Mouse (Mus musculus): ENCODE measurements at regions not wholly inside any gene's neighbourhood (a gene's known extent, or its start where the extent isn't known, plus 50 kb on each side); places are given as distances from the start of the nearest gene placed in this dataset.

- no peak for DNase-seq
These were observed 704.6 kb downstream of the Fat4 start for GRCm38 (mm10) chr3:39591312-39591711.

DNA sequence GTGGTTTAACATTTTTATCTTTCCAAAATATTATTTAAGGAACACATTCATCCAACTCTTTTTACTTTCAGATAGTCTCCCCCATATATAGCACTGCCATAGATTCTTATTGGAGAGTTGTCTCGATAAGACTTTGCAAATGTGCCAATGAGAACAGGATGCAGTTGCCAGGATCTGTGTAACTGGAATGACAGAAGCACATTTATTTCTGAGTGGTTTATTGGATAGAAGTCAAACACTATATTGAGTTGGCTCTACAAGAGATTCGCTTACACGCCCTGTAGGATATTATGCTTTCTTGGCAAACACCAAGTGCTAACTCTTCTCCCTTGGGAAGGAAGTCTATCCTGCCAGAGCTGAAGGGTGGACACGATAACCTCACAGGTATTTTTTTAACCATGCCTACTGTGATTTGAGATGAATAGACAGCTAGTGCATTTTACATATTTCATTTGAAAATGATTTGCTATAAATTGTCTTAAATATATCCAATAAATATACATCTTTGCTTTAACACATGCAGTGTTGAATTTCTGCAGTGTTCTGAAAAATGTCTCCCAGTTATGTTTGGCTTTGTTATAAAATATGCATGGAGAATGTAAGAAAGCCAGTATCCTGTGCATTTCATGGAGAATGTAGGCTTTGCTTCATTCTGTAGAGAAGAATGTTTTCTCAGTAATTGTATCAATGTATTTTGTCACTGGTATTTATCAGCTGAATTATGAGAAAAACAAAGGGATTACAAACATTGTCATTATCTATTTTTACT, 705.8 kb downstream of the Fat4 start:
- no peak for DNase-seq

GRCm38 (mm10) chr3:39609937-39610336, 723.2 kb downstream of the Fat4 start:
- DNase-seq, result no peak

DNA sequence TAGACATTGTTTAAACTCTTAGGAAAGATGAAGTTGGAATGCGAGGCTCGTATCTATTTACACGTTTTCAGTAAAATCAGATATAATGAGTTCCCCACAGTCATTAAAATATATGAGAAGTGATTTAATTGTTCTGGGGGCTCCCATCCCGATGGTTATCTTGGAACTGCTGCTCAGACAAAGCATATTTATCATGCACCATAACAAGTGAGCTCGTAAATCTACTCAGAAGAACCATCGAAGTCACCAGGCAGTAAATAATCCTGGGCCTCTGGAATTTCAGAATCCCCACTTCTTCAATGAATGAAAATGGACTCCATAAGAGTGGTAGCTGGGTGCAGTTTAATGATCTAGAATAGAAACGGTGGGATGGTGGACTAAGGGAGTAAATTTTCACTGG, 725.7 kb downstream of the Fat4 start:
- DNase-seq, result no peak

GRCm38 (mm10) chr3:39637924-39638323, 751.2 kb downstream of the Fat4 start:
- DNase-seq, result peak; percentile 3

- DNase-seq, result no peak
These were observed 756.5 kb downstream of the Fat4 start for GRCm38 (mm10) chr3:39643194-39643593.

DNA sequence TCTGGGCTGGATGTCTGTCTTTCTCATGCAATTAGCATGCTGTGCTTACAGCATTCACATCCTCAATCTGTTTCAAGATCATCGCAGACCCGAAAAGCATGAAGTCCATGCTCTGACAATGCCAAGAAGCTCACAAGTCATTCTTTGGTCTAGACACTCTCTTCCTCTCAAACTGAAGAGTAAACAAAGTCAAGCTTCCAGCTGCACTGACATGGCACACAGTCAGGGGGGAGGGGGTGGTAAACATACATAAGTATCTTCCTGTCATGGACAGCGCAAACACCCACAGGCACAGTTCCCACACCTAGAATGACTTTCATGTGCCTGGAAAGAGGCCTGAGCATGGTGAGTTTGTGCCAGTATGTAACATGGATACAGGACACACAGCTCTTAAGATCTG, 780.1 kb downstream of the Fat4 start:
- DNase-seq, result no peak

DNA sequence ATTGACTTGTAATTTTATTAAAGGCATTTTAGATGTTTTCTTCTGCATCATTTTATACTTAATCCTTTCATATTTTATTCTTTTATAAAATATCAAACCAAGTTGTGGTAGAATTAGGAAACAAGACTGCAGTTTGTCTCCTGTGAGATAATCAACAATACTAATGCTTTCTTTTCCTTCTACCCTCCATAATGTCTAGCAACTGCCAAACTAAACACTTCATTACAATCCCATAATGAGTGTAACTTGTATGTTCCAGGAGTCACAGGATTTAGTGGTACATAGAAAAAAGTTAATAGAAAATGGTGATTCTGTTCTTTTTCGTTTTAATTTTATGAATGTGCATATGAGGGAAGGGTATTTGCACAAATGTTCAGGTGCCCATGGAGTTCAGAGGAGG, 782.4 kb downstream of the Fat4 start:
- no peak for DNase-seq

DNA sequence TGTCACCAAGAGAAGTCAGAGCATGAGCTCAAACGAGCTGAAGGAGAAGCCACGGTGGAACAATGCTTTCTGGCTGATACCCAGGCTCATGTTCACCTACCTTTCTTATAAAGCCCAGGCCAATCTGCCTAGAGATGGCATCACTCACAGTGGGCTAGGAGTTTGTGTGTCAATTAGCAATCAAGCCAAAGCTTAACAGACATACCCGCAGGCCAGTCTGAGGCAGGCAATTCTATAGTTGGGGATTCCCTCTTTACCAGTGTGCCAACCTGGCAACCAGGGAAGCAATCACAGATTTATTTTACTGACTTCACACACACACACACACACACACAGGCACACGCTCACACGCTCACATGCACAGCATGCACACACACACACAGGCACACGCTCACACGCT, 787.3 kb downstream of the Fat4 start:
- DNase-seq, result no peak

DNA sequence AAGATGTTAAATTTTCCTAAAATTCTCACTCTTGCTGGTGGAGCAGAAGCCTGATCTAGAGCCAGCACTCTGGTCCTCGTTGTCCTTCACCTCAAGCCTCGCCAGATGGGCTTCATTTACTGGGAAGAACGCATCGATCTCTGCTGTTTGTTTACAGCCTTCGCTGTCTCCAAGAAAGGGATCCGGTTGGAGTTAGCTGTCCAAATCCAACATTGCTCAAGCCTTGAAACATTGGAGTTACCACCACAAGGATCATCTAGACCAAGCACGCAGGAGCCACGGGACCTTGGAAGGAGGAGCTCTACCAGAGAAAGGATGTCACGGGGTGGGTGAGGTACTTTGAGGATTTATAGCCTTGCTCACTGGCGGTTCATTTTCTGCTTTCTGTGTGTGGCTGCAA, 788.2 kb downstream of the Fat4 start:
- no peak for DNase-seq

- DNase-seq, result peak in 1 of 2 experiments; percentile 4
These were observed 818.9 kb downstream of the Fat4 start for GRCm38 (mm10) chr3:39705610-39706009.

DNA sequence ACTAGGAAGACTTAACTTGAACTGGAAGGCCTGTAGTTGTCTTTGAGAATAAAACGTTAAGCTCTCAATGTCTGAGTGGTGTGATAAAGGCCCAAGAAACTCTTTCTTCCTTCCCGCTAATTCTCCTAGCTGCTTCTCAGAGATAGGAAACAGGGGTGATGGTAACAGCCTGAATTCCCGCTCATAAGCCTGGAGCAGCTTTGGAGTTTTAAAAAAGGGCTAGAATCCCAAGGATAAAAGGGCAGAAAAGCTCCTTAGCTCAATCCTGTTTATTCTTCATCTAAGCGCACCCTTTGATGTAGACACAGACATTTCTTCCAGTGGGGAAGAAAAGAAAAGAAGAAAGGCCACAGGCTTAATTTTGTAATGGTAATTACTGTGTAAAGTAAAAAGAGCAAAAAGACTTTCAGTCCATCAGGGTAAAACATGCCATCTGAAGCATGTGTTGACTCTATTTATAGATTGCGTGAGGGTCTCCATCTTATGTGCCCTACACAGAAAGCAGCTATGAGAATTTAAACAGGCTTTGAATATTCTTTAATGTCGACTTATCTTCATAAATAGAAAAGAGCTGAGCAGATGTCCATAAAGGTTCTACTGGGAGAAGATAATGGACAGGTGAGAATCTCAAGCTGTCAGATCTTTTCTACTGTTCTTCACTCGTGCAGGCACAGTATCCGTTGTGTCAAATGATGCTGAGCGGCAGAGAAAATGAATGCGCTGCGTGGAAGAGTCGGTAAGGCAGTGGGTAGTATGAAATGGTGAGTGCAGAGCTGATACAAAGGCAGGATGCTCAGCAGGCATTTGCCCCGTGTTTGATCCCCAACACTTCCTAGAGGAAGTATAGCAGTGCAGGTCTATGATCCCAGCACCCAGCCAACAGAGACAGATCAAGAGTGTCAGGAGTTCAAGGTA, 818.0 kb upstream of the Intu start:
- DNase-seq, result no peak

DNA sequence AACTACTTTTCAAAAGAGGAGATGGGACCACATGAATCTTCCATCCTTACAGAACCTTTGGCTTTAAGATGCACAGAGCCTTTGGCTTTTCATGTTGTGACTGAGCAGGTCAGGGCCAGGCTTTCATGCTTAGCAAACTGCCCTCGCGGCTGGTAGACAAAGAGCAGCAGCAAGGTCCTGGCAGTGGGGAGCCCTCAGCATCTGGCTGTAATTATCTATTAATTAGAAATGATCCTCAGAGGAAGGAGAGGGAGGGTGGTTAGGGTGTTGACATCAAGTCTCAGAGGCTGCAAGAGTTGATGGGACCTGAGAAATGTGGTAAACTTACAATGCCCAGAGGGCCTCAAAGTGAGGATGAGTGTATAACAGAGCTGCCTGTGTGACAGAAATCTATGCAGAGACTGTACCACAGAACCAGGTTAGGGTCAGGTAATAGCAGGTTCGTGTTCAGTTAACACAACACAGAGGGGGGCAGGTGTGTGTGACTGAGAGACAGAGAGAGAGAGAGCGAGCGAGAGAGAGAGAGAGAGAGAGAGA, 817.0 kb upstream of the Intu start:
- no peak for DNase-seq

DNA sequence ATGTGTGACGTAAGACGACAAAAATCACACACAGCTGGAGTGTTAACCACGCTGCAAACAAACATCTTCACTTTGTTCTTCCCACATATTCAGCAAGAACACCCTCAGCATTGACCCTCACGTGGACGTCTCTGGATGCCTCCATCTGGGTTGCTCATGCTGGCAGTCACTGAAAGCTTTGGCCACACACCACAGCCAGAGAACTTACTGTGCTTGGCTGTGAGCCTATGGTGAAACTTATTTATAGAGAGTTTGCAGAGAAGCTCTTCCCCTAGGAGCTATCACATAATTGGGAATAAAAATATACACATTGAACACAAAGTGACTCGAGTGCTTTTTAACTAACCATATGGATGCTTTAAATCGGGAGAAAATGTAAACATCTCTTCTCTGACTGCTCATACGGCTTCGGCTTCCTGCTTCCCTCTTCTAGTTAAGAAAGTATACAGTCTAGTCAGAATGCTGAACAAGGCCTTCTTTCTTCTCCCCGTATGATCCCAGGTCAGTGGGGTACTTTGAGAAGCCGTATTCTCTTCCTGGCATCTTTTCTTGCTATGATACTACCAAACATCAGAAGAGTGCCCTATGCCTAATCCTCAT, 812.0 kb upstream of the Intu start:
- no peak for DNase-seq

- DNase-seq, result no peak
These were observed 805.3 kb upstream of the Intu start for GRCm38 (mm10) chr3:39725755-39726154.

DNA sequence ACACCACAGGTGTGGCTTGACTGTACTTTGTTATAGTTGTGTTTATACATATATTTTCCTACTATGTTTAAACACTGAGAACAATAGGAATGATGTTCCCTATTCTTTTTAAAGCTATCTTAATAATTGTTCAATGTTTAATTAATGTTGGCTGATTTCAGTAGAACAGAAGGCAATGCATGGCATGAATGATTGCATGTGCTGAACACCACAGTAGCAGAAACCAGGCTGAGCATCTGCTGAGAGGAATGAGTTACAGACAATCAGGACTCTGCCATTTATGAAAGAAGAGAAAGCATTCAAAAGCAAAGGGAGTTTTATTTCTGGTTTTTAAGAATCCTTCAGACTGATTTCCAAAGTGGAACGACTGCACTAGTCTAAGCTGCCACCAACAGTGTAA, 794.4 kb upstream of the Intu start:
- DNase-seq, result no peak

DNA sequence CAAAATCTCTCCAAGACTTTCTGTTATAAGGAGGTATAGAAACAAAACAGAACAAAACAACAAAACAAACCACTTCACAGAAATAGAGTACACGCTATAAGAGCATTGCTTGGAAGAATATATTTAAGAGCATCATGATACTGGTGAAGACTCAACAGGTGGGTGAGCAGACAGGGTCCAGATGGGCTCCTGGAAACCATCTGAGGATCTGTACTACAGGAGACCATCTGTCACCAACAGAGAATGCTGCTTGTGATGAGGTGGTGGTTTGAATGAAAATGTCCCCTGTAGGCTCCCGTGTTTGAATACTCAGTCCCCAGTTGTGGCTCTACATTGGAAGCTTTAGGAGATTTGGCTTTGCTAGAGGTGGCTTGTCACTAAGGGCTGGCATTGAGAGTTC, 785.1 kb upstream of the Intu start:
- DNase-seq, result no peak

DNA sequence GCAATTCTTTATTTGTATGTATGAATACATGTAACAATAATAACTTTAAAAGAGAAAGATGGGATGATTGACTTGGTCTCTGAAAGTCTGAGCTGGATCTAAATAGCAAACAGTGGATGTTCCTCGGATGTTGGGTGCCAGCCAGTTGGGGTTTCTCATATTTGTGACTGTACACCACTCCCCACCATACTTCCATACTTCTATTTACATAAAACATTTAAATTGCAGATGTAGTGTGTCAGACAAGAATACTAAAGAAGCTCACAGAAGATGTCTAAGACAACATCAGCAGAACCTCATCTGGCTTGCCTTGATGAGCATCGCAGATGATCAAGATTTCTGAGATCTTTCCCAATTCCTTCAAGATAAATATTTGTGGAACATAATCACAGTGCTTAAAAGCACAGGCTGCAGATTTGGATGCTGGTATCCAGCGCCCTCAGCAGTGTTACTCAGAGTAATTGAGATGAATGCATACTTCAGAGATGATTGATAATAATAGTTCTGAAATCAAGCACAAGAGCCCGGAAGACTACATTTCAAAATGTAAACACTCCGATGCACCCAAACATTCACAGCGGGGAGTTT, 762.0 kb upstream of the Intu start:
- no peak for DNase-seq

DNA sequence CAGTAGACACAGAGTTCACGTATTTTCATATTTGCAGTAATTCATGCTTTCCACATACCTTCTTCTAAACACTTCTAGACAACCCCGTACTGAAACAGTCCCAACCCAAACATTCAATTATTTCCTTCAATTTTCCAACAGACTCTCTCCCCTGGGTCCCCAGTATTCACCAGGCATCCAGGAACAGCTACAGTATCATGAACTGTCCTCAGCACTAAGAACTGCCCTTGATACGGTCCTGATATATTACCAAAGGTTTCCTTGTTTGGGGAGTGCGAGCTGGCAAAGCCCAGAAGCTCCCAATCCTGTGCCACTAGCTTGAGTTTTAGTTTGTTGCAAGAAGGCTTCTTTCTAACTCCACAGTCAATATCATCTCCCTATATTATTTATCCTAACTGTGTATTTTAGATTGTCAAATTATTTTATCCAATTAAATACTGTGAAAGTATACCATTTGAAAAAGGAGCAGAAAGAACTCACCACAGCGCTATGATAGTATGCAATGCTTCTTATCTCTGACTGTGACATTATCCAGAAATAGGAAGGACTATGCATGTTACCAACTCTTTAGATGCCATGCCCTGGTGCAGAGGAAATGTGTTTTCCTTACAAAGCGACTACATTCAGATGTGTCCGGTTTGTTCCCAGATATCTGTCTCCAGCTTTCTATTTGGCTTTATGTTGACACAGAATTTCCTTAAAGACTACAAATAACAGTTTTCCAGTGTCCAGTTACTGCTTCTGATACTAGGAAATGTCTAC, 754.6 kb upstream of the Intu start:
- DNase-seq, result no peak

GRCm38 (mm10) chr3:39779690-39780218, 751.3 kb upstream of the Intu start:
- DNase-seq, result peak in 1 of 2 experiments; percentile 3

DNA sequence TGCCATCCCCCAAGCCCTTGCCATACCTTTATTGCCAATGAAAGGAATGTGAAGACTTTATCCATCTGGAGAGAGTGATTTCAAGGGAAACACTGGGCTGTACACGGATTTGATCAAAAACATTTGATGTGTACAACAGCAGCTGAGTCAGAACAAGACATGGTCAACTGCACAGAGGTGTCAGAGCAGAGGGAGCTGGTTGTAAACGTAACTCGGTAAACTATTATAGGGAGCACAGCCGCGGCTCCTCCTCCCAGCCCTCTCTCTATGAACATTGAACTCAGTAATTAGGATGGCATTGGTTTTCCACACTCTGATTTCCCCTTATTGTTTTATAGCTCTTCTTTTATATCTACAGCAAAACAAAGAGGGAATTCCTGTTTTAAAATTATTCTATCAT, 750.8 kb upstream of the Intu start:
- DNase-seq, result peak in 1 of 2 experiments; percentile 4

DNA sequence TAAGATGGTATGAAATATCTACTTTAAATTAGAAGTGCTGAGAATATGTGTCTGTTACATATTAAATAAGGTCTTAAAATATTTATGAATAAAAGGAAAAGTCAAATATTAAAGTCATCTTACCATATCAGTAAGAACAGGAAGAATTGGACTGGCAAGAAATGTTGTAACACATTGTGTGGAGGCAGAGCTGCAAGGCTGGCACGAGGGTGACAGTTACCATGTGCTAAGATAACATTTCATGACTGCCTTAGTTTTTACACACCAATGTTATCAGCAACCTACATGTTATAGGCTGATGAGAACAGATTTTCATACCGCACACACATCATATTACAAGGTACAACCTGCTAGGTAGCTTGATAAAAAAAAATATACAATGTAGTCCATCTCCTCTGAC, 746.2 kb upstream of the Intu start:
- no peak for DNase-seq

All from kidney, postnatal 4 days (tissue).